Mouse (Mus musculus) spleen, adult 12 weeks (tissue): Measurements from ENCODE around the gene Pdzd11.

Experiments
- DNase-seq: peaks from one replicate; pipeline ENCODE4 v3.0.0; 2022; ENCODE audit warnings: low spot score

The Pdzd11 gene

GRCm38 (mm10) chrX:100625802-100626793, at the start of gene Pdzd11:
Gene Pdzd11, minus strand, starts transcription at chrX:100626568.
- DNase-seq: peak; percentile 80

- no peak for DNase-seq
Observed at GRCm38 (mm10) chrX:100664825-100665224, 38.5 kb upstream of the Pdzd11 start.

- DNase-seq: no peak
Observed at GRCm38 (mm10) chrX:100652848-100653247, 26.5 kb upstream of the Pdzd11 start.

- DNase-seq: no peak
Observed at GRCm38 (mm10) chrX:100638477-100638876, 12.1 kb upstream of the Pdzd11 start.

- DNase-seq: no peak
Observed at GRCm38 (mm10) chrX:100629076-100629475, 2.7 kb upstream of the Pdzd11 start.

GRCm38 (mm10) chrX:100625546-100625801, 894 bp downstream of the Pdzd11 start, which contains the start of gene Kif4:
Gene Kif4, plus strand, starts transcription at chrX:100625737.
- no peak for DNase-seq

GRCm38 (mm10) chrX:100625146-100625545, 1.2 kb downstream of the Pdzd11 start:
- DNase-seq: no peak

- no peak for DNase-seq
Observed at GRCm38 (mm10) chrX:100624242-100624641, 2.1 kb downstream of the Pdzd11 start.

GRCm38 (mm10) chrX:100621366-100621765, 5.0 kb downstream of the Pdzd11 start:
- DNase-seq: no peak

- no peak for DNase-seq
Observed at GRCm38 (mm10) chrX:100618488-100618887, 7.9 kb downstream of the Pdzd11 start.

- DNase-seq: no peak
Observed at GRCm38 (mm10) chrX:100605314-100605713, 21.1 kb downstream of the Pdzd11 start, which contains the start of gene Arr3. Gene Arr3, plus strand, starts transcription at chrX:100605497.

- no peak for DNase-seq
Observed at GRCm38 (mm10) chrX:100599755-100600154, 26.6 kb downstream of the Pdzd11 start.

GRCm38 (mm10) chrX:100597439-100597838, 28.9 kb downstream of the Pdzd11 start:
- no peak for DNase-seq

- no peak for DNase-seq
Observed at GRCm38 (mm10) chrX:100594791-100595190, 31.6 kb downstream of the Pdzd11 start, which contains the start of gene P2ry4. Gene P2ry4, minus strand, starts transcription at chrX:100594869.
